14 mouse cellular contexts compared by ENCODE assay signal in the genomic region with DNA sequence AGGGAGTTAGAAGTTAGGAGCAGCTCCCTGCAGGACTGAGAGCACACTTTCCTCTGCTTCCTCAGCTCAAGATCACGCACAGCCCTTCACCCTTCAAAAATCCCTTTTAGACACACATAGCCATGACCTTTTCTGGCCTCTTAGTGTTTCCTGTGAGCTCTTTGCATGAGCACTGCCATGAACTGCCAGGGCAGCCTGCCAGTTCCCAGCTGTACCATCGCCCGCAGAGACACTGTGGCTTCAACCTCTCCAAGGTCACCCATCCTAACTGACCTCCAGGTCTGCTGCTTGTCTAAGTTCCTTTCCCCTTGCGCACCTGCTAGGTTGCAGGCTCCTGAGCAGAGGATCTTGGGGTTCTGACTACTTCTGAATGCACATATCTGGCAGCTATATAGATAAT.
"Had no signal": no experiment of that assay in that cellular context is flagged by ENCODE, and none has a peak within 500 bp of the region (broad histone marks: within the 10 kb centered on the region; RNA-seq: fewer than 3 reads in every experiment).

No protein-coding gene starts in this region.

- H3K4me3 ChIP-seq: layer of hippocampus, adult 2 months; limb, embryonic 12.5 days; liver, embryonic 13.5 days; lung, embryonic 15.5 days; midbrain, embryonic 12.5 days had no signal

- H3K36me3 ChIP-seq: limb, embryonic 12.5 days; liver, embryonic 13.5 days; lung, embryonic 15.5 days; midbrain, embryonic 12.5 days had no signal

- ATAC-seq: liver, postnatal 0 days; midbrain, embryonic 16.5 days had no signal

- H3K4me1 ChIP-seq: limb, embryonic 12.5 days; liver, embryonic 13.5 days; lung, embryonic 15.5 days had no signal

- H3K27me3 ChIP-seq: liver, embryonic 13.5 days; lung, embryonic 15.5 days had no signal

- H3K9ac ChIP-seq: limb, embryonic 12.5 days; liver, embryonic 13.5 days; liver, postnatal 0 days; lung, embryonic 15.5 days; midbrain, embryonic 12.5 days had no signal

- H3K9me3 ChIP-seq: limb, embryonic 12.5 days; liver, embryonic 13.5 days; lung, embryonic 15.5 days; midbrain, embryonic 12.5 days had no signal

- DNase-seq: kidney, postnatal 10 days; kidney, postnatal 4 days; liver; liver, embryonic 13.5 days; liver, postnatal 0 days; lung, postnatal 14 days; right cerebral cortex, adult 18-20 months; right cerebral cortex, postnatal 25 days; thymus, postnatal 14 days had no signal

- H3K27ac ChIP-seq: layer of hippocampus, adult 2 months; limb, embryonic 12.5 days; liver, embryonic 13.5 days; lung, embryonic 15.5 days; midbrain, embryonic 12.5 days had no signal

- H3K4me2 ChIP-seq: limb, embryonic 12.5 days; liver, embryonic 13.5 days; lung, embryonic 15.5 days; midbrain, embryonic 12.5 days had no signal
